Mouse (Mus musculus): ENCODE results near the gene Olfr539. TPM values are rescaled to one million over a fixed set of nuclear protein-coding genes. Genes with fewer than 3 reads are reported as not detected.
"Not testable (repeated sequence)": the region's sequence is repeated elsewhere in the genome, so short reads cannot be mapped to it uniquely, and the experiment has no call there.

Gene Olfr539
- total RNA-seq (2021) = not detected
- long read RNA-seq, experiment 1 = 0 reads
- long read RNA-seq, experiment 2 = 0 reads

- no peak for DNase-seq (ENCODE audit: low spot score)
Measured at GRCm38 (mm10) chr7:140659630-140660029, at the start of gene Olfr539. Olfr539 (plus strand) TSS chr7:140659930.

- not testable (repeated sequence) for DNase-seq (ENCODE audit: low spot score)
Measured at GRCm38 (mm10) chr7:140628670-140629069, 31.1 kb upstream of the Olfr539 start, which contains the start of gene Olfr61. Olfr61 (plus strand) TSS chr7:140628970.

GRCm38 (mm10) chr7:140630559-140630958 is 29.2 kb upstream of the Olfr539 start:
- no peak for DNase-seq (ENCODE audit: low spot score)

- DNase-seq (ENCODE audit: low spot score) = no peak
Measured at GRCm38 (mm10) chr7:140646152-140646551, 13.6 kb upstream of the Olfr539 start, which contains the start of gene Olfr53. Olfr53 (plus strand) TSS chr7:140646452.

GRCm38 (mm10) chr7:140670693-140671092 is 11.0 kb downstream of the Olfr539 start:
- not testable (repeated sequence) for DNase-seq (ENCODE audit: low spot score)

- DNase-seq (ENCODE audit: low spot score) = no peak
Measured at GRCm38 (mm10) chr7:140675863-140676262, 16.1 kb downstream of the Olfr539 start.

GRCm38 (mm10) chr7:140679591-140679990 is 19.9 kb downstream of the Olfr539 start:
- not testable (repeated sequence) for DNase-seq (ENCODE audit: low spot score)

- no peak for DNase-seq (ENCODE audit: low spot score)
Measured at GRCm38 (mm10) chr7:140681651-140682050, 21.9 kb downstream of the Olfr539 start, which contains the start of gene Olfr45. Olfr45 (plus strand) TSS chr7:140681951.

- DNase-seq (ENCODE audit: low spot score) = no peak
Measured at GRCm38 (mm10) chr7:140696967-140697366, 37.2 kb downstream of the Olfr539 start, which contains the start of gene Olfr541. Olfr541 (plus strand) TSS chr7:140697267.

GRCm38 (mm10) chr7:140706348-140706747 is 46.6 kb downstream of the Olfr539 start:
- no peak for DNase-seq (ENCODE audit: low spot score)

- no peak for DNase-seq (ENCODE audit: low spot score)
Measured at GRCm38 (mm10) chr7:140707536-140708284, 48.0 kb downstream of the Olfr539 start.

GRCm38 (mm10) chr7:140717155-140718055 is 57.7 kb downstream of the Olfr539 start:
- DNase-seq (ENCODE audit: low spot score) = no peak

GRCm38 (mm10) chr7:140721095-140721494 is 61.4 kb downstream of the Olfr539 start:
- no peak for DNase-seq (ENCODE audit: low spot score)

GRCm38 (mm10) chr7:140725558-140725957 is 65.8 kb downstream of the Olfr539 start:
- no peak for DNase-seq (ENCODE audit: low spot score)

Other genes starting within 250 kb of the Olfr539 start
- gene Olfr532, start 238.3 kb upstream of the Olfr539 start, total RNA-seq (2021) = not detected
- gene Olfr533, start 196.6 kb upstream of the Olfr539 start, total RNA-seq (2021) = not detected
- gene Olfr535, start 175.7 kb upstream of the Olfr539 start, total RNA-seq (2021) = not detected
- gene Olfr536, start 152.5 kb upstream of the Olfr539 start, total RNA-seq (2021) = not detected
- not detected for gene Olfr538, start 92.0 kb upstream of the Olfr539 start, total RNA-seq (2021)
- not detected for gene Olfr46, start 58.7 kb upstream of the Olfr539 start, total RNA-seq (2021)
- gene Olfr61, start 31.0 kb upstream of the Olfr539 start, total RNA-seq (2021) = not detected
- not detected for gene Olfr53, start 13.5 kb upstream of the Olfr539 start, total RNA-seq (2021)
- gene Olfr45, start 22.0 kb downstream of the Olfr539 start, total RNA-seq (2021) = not detected
- gene Olfr541, start 37.3 kb downstream of the Olfr539 start, total RNA-seq (2021) = not detected
- 10 to 100 TPM; 12.1 to 13.7 TPM for gene Cyp2e1, start 103.8 kb downstream of the Olfr539 start, total RNA-seq (2021)
- not detected for gene Syce1, start 127.9 kb downstream of the Olfr539 start, total RNA-seq (2021)
- not detected for gene Zfp941, start 162.2 kb downstream of the Olfr539 start, total RNA-seq (2021)
- not detected for gene Urah, start 175.1 kb downstream of the Olfr539 start, total RNA-seq (2021)
- not detected for gene Scgb1c1, start 185.6 kb downstream of the Olfr539 start, total RNA-seq (2021)
- gene Odf3, start 187.9 kb downstream of the Olfr539 start, total RNA-seq (2021) = not detected
- not detected for gene Gm45785, start 196.4 kb downstream of the Olfr539 start, total RNA-seq (2021)
- 10 to 100 TPM; 11.9 to 13.7 TPM for gene Ric8a, start 197.0 kb downstream of the Olfr539 start, total RNA-seq (2021)
- gene Bet1l, start 197.6 kb downstream of the Olfr539 start, total RNA-seq (2021) = 1 to 10 TPM; 5.0 to 6.1 TPM
- gene Psmd13, start 222.0 kb downstream of the Olfr539 start, total RNA-seq (2021) = 10 to 100 TPM; 83.0 to 87.8 TPM
- 10 to 100 TPM; 22.5 to 25.5 TPM for gene Sirt3, start 222.4 kb downstream of the Olfr539 start, total RNA-seq (2021)
- gene Cox8b, start 240.5 kb downstream of the Olfr539 start, total RNA-seq (2021) = 1,000 to 10,000 TPM; 2,037 to 2,233 TPM

Measured in gastrocnemius, adult 18-20 months (tissue).